Mouse (Mus musculus): ENCODE data around the gene Foxo6. TPM values are rescaled to one million over a fixed set of nuclear protein-coding genes. Genes with fewer than 3 reads are reported as not detected.

The Foxo6 gene
- polyA plus RNA-seq, 1 experiment, result 0.76 TPM

DNA sequence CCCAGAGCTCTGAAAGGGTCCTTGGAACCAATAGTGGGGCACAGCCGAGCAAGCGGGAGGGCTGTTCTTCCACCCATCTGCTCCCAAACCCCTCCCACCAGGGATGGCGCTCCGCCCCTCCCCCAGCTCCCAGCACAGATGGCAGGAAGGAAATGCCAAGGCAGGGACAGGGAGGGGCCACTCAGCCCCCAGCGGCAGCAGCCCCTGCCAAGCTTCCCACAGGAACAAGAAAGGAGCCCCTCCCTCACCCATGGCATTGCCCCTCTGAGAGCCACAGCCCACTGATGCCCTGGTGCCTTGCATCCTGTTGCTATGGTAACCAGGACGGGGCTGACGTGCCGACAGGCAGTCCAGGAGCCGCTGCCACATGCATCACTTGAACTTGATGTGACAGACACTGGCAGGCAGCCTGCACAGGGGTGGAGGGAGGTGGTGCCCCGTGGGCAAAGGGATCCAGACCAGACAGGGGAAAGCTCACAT lies 44.3 kb downstream of the Foxo6 start:
- no peak for TF ChIP-seq MAX (IDR thresholded peaks at IDR 0.05)
- no peak for TF ChIP-seq MYOD1 (IDR thresholded peaks at IDR 0.05; ENCODE audit: control insufficient read depth, insufficient read length, low read depth)
- no peak for TF ChIP-seq CEBPB (IDR thresholded peaks at IDR 0.05; ENCODE audit: low read depth)
- TF ChIP-seq CTCF (IDR thresholded peaks at IDR 0.05; ENCODE audit: control insufficient read depth, insufficient read depth, insufficient read length), result no peak
- Histone ChIP-seq H3K36me3 (ENCODE audit: control insufficient read depth, insufficient read depth) (no peaks in the 10 kb centered on the region), H3K4me3 (ENCODE audit: insufficient read depth, poor library complexity, severe bottlenecking) (no peak overlapping the region), H3K79me2 (ENCODE audit: control insufficient read depth, insufficient read depth) (no peaks in the 10 kb centered on the region), H3K79me3 (ENCODE audit: low read depth) (no peaks in the 10 kb centered on the region), H3K27me3 (ENCODE audit: control insufficient read depth, insufficient read depth, insufficient read length) (peaks cover 24% of the 10 kb centered on the region), H3ac (ENCODE audit: control insufficient read depth, insufficient read length, low read depth) (no peak overlapping the region)

GRCm38 (mm10) chr4:120241106-120241505 lies 46.0 kb downstream of the Foxo6 start:
- TF ChIP-seq USF1 (IDR thresholded peaks at IDR 0.05; ENCODE audit: low read depth) (no peak), FOSL1 (IDR thresholded peaks at IDR 0.05; ENCODE audit: insufficient read depth, low read length, poor library complexity, severe bottlenecking) (no peak), CEBPB (IDR thresholded peaks at IDR 0.05; ENCODE audit: low read depth) (no peak), MYOD1 (IDR thresholded peaks at IDR 0.05; ENCODE audit: control insufficient read depth, insufficient read length, low read depth) (no peak), CTCF (IDR thresholded peaks at IDR 0.05; ENCODE audit: control insufficient read depth, insufficient read depth, insufficient read length) (no peak), MYOG (IDR thresholded peaks at IDR 0.05; ENCODE audit: control insufficient read depth, extremely low read depth, insufficient read length) (no peak), MAX (IDR thresholded peaks at IDR 0.05) (no peak)
- H3K79me3 ChIP-seq (ENCODE audit: low read depth), result no peaks in the 10 kb centered on the region
- peaks cover 35% of the 10 kb centered on the region for H3K27me3 ChIP-seq (ENCODE audit: control insufficient read depth, insufficient read depth, insufficient read length)
- no peaks in the 10 kb centered on the region for H3K36me3 ChIP-seq (ENCODE audit: control insufficient read depth, insufficient read depth)
- no peaks in the 10 kb centered on the region for H3K79me2 ChIP-seq (ENCODE audit: control insufficient read depth, insufficient read depth)
- no peak overlapping the region for H3K4me3 ChIP-seq (ENCODE audit: insufficient read depth, poor library complexity, severe bottlenecking)
- H3ac ChIP-seq (ENCODE audit: control insufficient read depth, insufficient read length, low read depth), result no peak overlapping the region

- Histone ChIP-seq H3ac (ENCODE audit: control insufficient read depth, insufficient read length, low read depth) (no peak overlapping the region), H3K36me3 (ENCODE audit: control insufficient read depth, insufficient read depth) (no peaks in the 10 kb centered on the region), H3K79me2 (ENCODE audit: control insufficient read depth, insufficient read depth) (no peaks in the 10 kb centered on the region), H3K79me3 (ENCODE audit: low read depth) (no peaks in the 10 kb centered on the region), H3K4me3 (ENCODE audit: insufficient read depth, poor library complexity, severe bottlenecking) (no peak overlapping the region), H3K27me3 (ENCODE audit: control insufficient read depth, insufficient read depth, insufficient read length) (peaks cover 35% of the 10 kb centered on the region)
- TF ChIP-seq FOSL1 (IDR thresholded peaks at IDR 0.05; ENCODE audit: insufficient read depth, low read length, poor library complexity, severe bottlenecking) (no peak), MYOD1 (IDR thresholded peaks at IDR 0.05; ENCODE audit: control insufficient read depth, insufficient read length, low read depth) (no peak), CTCF (IDR thresholded peaks at IDR 0.05; ENCODE audit: control insufficient read depth, insufficient read depth, insufficient read length) (no peak), USF1 (IDR thresholded peaks at IDR 0.05; ENCODE audit: low read depth) (no peak), MYOG (IDR thresholded peaks at IDR 0.05; ENCODE audit: control insufficient read depth, extremely low read depth, insufficient read length) (no peak), MAX (IDR thresholded peaks at IDR 0.05) (no peak), CEBPB (IDR thresholded peaks at IDR 0.05; ENCODE audit: low read depth) (no peak)
These were observed 47.7 kb downstream of the Foxo6 start for GRCm38 (mm10) chr4:120239419-120239818.

DNA sequence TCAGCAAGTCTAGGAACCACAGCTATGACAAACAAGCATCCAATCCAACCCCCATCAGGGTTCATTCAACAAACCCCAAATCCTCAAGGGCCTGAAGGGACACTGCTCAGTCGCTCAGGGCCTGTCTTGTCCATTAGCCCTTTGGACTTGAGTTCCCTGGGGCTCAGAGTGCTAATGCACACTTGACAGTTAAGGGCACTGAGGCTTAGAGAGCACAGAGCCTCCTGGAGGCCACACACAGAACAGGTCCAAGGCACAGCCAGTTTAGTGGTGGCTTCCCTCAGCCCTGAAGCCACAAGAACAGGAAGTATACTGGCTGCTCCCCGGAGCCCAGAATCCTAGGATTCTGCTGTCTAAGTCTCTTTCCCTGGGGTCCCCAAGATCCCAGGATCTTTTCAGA lies 53.9 kb downstream of the Foxo6 start:
- H3ac ChIP-seq (ENCODE audit: control insufficient read depth, insufficient read length, low read depth), result no peak overlapping the region
- no peak for TF ChIP-seq MAX (IDR thresholded peaks at IDR 0.05)
- no peak for TF ChIP-seq CEBPB (IDR thresholded peaks at IDR 0.05; ENCODE audit: low read depth)
- no peak for TF ChIP-seq CTCF (IDR thresholded peaks at IDR 0.05; ENCODE audit: control insufficient read depth, insufficient read depth, insufficient read length)
- TF ChIP-seq FOSL1 (IDR thresholded peaks at IDR 0.05; ENCODE audit: insufficient read depth, low read length, poor library complexity, severe bottlenecking), result no peak
- TF ChIP-seq MYOG (IDR thresholded peaks at IDR 0.05; ENCODE audit: control insufficient read depth, extremely low read depth, insufficient read length), result no peak
- no peak for TF ChIP-seq USF1 (IDR thresholded peaks at IDR 0.05; ENCODE audit: low read depth)
- no peak for TF ChIP-seq MYOD1 (IDR thresholded peaks at IDR 0.05; ENCODE audit: control insufficient read depth, insufficient read length, low read depth)

DNA sequence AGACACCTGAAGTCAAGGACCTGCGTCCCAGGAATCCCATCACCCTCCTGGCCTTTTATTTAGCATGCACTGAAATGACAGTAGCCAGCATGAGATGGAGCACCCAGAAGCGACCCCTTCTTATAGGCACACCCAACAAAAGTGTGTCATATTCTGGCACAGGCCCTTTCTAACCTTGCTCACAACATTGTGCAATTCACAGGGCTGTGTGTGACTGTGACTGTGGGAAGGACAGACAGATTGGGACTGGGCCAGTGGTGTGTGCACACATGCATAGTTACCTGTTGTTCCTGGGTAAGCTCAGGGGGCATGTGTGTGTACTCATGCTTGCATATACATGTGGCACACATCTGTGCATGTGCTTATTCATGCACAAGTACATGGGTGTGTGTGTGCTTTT lies 54.6 kb downstream of the Foxo6 start:
- Histone ChIP-seq H3K79me3 (ENCODE audit: low read depth) (no peaks in the 10 kb centered on the region), H3K36me3 (ENCODE audit: control insufficient read depth, insufficient read depth) (no peaks in the 10 kb centered on the region), H3K79me2 (ENCODE audit: control insufficient read depth, insufficient read depth) (no peaks in the 10 kb centered on the region), H3K4me3 (ENCODE audit: insufficient read depth, poor library complexity, severe bottlenecking) (no peak overlapping the region), H3ac (ENCODE audit: control insufficient read depth, insufficient read length, low read depth) (no peak overlapping the region), H3K27me3 (ENCODE audit: control insufficient read depth, insufficient read depth, insufficient read length) (peaks cover 9% of the 10 kb centered on the region)
- TF ChIP-seq MYOG (IDR thresholded peaks at IDR 0.05; ENCODE audit: control insufficient read depth, extremely low read depth, insufficient read length) (no peak), CEBPB (IDR thresholded peaks at IDR 0.05; ENCODE audit: low read depth) (peak; percentile 33), MAX (IDR thresholded peaks at IDR 0.05) (no peak)

More for the DNA sequence above, 53.9 kb downstream of the Foxo6 start:
- H3K36me3 ChIP-seq (ENCODE audit: control insufficient read depth, insufficient read depth), result no peaks in the 10 kb centered on the region
- no peaks in the 10 kb centered on the region for H3K79me2 ChIP-seq (ENCODE audit: control insufficient read depth, insufficient read depth)
- H3K4me3 ChIP-seq (ENCODE audit: insufficient read depth, poor library complexity, severe bottlenecking), result no peak overlapping the region
- no peaks in the 10 kb centered on the region for H3K79me3 ChIP-seq (ENCODE audit: low read depth)
- peaks cover 15% of the 10 kb centered on the region for H3K27me3 ChIP-seq (ENCODE audit: control insufficient read depth, insufficient read depth, insufficient read length)

DNA sequence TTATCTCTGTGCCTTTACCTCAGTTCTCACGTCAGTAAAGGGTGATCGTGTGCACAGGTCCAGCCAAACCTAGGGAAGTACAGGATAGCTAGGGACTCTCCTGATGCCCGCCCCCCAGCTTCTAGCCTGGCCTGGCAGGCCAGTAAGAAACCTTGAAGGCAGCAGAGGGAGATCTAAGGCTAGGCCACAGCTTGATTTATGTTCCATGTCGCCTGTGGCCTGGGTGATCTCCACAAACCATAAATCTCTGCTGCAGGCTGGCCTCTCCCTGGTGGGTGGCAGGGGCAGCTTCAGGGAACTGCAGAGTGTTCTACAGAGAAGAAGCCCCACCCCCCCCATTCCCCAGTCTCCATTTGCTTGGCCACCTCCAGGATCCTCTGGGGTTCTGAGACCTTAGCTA lies 55.2 kb downstream of the Foxo6 start:
- Histone ChIP-seq H3ac (ENCODE audit: control insufficient read depth, insufficient read length, low read depth) (no peak overlapping the region), H3K79me2 (ENCODE audit: control insufficient read depth, insufficient read depth) (no peaks in the 10 kb centered on the region), H3K79me3 (ENCODE audit: low read depth) (no peaks in the 10 kb centered on the region), H3K4me3 (ENCODE audit: insufficient read depth, poor library complexity, severe bottlenecking) (no peak overlapping the region), H3K36me3 (ENCODE audit: control insufficient read depth, insufficient read depth) (no peaks in the 10 kb centered on the region), H3K27me3 (ENCODE audit: control insufficient read depth, insufficient read depth, insufficient read length) (peaks cover 5% of the 10 kb centered on the region)
- TF ChIP-seq FOSL1 (IDR thresholded peaks at IDR 0.05; ENCODE audit: insufficient read depth, low read length, poor library complexity, severe bottlenecking), result no peak
- TF ChIP-seq USF1 (IDR thresholded peaks at IDR 0.05; ENCODE audit: low read depth), result no peak
- no peak for TF ChIP-seq MYOD1 (IDR thresholded peaks at IDR 0.05; ENCODE audit: control insufficient read depth, insufficient read length, low read depth)
- TF ChIP-seq MYOG (IDR thresholded peaks at IDR 0.05; ENCODE audit: control insufficient read depth, extremely low read depth, insufficient read length), result no peak
- TF ChIP-seq MAX (IDR thresholded peaks at IDR 0.05), result no peak
- no peak for TF ChIP-seq CTCF (IDR thresholded peaks at IDR 0.05; ENCODE audit: control insufficient read depth, insufficient read depth, insufficient read length)
- TF ChIP-seq CEBPB (IDR thresholded peaks at IDR 0.05; ENCODE audit: low read depth), result no peak
